Mouse (Mus musculus) heart, embryonic 11.5 days (tissue): ENCODE measurements around the gene 1700069L16Rik. TPM values are rescaled to one million over a fixed set of nuclear protein-coding genes. Genes with fewer than 3 reads are reported as not detected.
A peak's percentile ranks its signal among the peaks of the same experiment; 100 is the strongest.

Experiments
- ATAC-seq: fragments of 200-750 bp; cut with Nextera tagmentation; replicated peaks from 2 replicates; pipeline ENCODE4 v1.8.0; 2017; ENCODE audit warnings: moderate library complexity; ENCODE audit not compliant: insufficient number of reproducible peaks, low FRiP score, low TSS enrichment
- H3K27ac ChIP-seq: fragments of 300-500 bp; sonication (generic); 2 replicates; pipeline ENCODE4 v1.5.1; 2014; ENCODE audit warnings: mild to moderate bottlenecking, low read depth, low read length
- H3K27me3 ChIP-seq: fragments of 300-500 bp; sonication (generic); 2 replicates; pipeline ENCODE4 v1.6.1; 2014; ENCODE audit warnings: mild to moderate bottlenecking, low read length, mixed read lengths; ENCODE audit not compliant: control insufficient read depth, insufficient read depth
- H3K36me3 ChIP-seq: fragments of 300-500 bp; sonication (generic); 2 replicates; pipeline ENCODE4 v1.6.1; 2014; ENCODE audit warnings: mild to moderate bottlenecking, low read length, moderate library complexity, mixed read lengths; ENCODE audit not compliant: control insufficient read depth, insufficient read depth
- H3K4me1 ChIP-seq: fragments of 300-500 bp; sonication (generic); 2 replicates; pipeline ENCODE4 v1.6.1; 2014; ENCODE audit warnings: low read length; ENCODE audit not compliant: control insufficient read depth, insufficient read depth
- H3K4me2 ChIP-seq: fragments of 300-500 bp; sonication (generic); 2 replicates; pipeline ENCODE4 v1.6.1; 2014; ENCODE audit warnings: mild to moderate bottlenecking, moderate library complexity
- H3K4me3 ChIP-seq: fragments of 300-500 bp; sonication (generic); 2 replicates; pipeline ENCODE4 v1.5.1; 2014; ENCODE audit warnings: low read depth, low read length
- H3K9ac ChIP-seq: fragments of 300-500 bp; sonication (generic); 2 replicates; pipeline ENCODE4 v1.6.1; 2014; ENCODE audit warnings: mild to moderate bottlenecking, low read depth, low read length, moderate library complexity
- H3K9me3 ChIP-seq: fragments of 300-500 bp; sonication (generic); replicated peaks from 2 replicates; pipeline ENCODE4 v1.6.1; 2016; ENCODE audit warnings: low read length; ENCODE audit not compliant: control insufficient read depth
- WGBS: fragments of 180-500 bp; shearing (Covaris S2); extraction: QIAGEN DNeasy Blood & Tissue Kit; methylation state at CpG from one replicate; pipeline ENCODE4 v1.1.7; 2014; ENCODE audit not compliant: insufficient replicate concordance; 5-methylcytosine and 5-hydroxymethylcytosine counted together
- polyA plus RNA-seq: library from polyadenylated mRNA; unstranded; fragments of >200 nt; fragmentation: Nextera tagmentation; extraction: Ambion mirVana; gene quantifications from 2 replicates; pipeline ENCODE4 v1.2.1, GENCODE M21; 2014

The 1700069L16Rik gene
- polyA plus RNA-seq, 1 experiment from 2014 or later = not detected

- peak within 1 kb of the TSS; percentile 65 for H3K4me3 ChIP-seq
- peak; percentile 95 for ATAC-seq
- WGBS = 1% methylated on average over 61 of the region's 71 CpGs
- H3K27me3 ChIP-seq = no peaks in the 10 kb centered on the region
- H3K9me3 ChIP-seq = no peaks in the 10 kb centered on the region
- H3K36me3 ChIP-seq = peaks cover 6% of the 10 kb centered on the region; the same call in 1 of the 2 replicates
- peak within 1 kb of the TSS; percentile 90 for H3K4me2 ChIP-seq
- peak within 1 kb of the TSS; percentile 78 for H3K9ac ChIP-seq
- peak within 1 kb of the TSS; percentile 95 for H3K27ac ChIP-seq
- H3K4me1 ChIP-seq = peaks cover 14% of the 10 kb centered on the region
Measured at GRCm38 (mm10) chr5:113735345-113736112, 11.0 kb upstream of the 1700069L16Rik start, which contains the start of gene Ficd. Gene Ficd (plus strand): TSS chr5:113735803.

GRCm38 (mm10) chr5:113735023-113735344, 10.4 kb upstream of the 1700069L16Rik start:
- Histone ChIP-seq H3K4me3 (peak overlapping the region; percentile 65), H3K27me3 (no peaks in the 10 kb centered on the region), H3K9me3 (no peaks in the 10 kb centered on the region), H3K4me1 (peaks cover 14% of the 10 kb centered on the region), H3K9ac (peak overlapping the region; percentile 78), H3K27ac (peak overlapping the region; percentile 95), H3K4me2 (peak overlapping the region; percentile 73), H3K36me3 (peaks cover 6% of the 10 kb centered on the region; the same call in 1 of the 2 replicates)
- ATAC-seq = no peak
- 38% methylated on average over 7 of the region's 7 CpGs for WGBS

GRCm38 (mm10) chr5:113734376-113734775, 9.8 kb upstream of the 1700069L16Rik start:
- Histone ChIP-seq H3K9me3 (no peaks in the 10 kb centered on the region), H3K4me1 (peaks cover 14% of the 10 kb centered on the region), H3K4me2 (no peak overlapping the region), H3K9ac (no peak overlapping the region), H3K27me3 (no peaks in the 10 kb centered on the region), H3K27ac (no peak overlapping the region), H3K36me3 (0 out of 2 replicates have a peak, but pooled peaks cover 6% of the 10 kb centered on the region), H3K4me3 (no peak overlapping the region)
- WGBS = 68% methylated on average over 5 of the region's 5 CpGs
- ATAC-seq = no peak

- no peak overlapping the region for H3K4me3 ChIP-seq
- H3K27ac ChIP-seq = no peak overlapping the region
- peaks cover 3% of the 10 kb centered on the region; the same call in 1 of the 2 replicates for H3K27me3 ChIP-seq
- no peaks in the 10 kb centered on the region for H3K9me3 ChIP-seq
- ATAC-seq = no peak
- H3K4me1 ChIP-seq = peaks cover 14% of the 10 kb centered on the region
- no peak overlapping the region for H3K4me2 ChIP-seq
- WGBS = 24% methylated on average over 6 of the region's 6 CpGs
- H3K36me3 ChIP-seq = no peaks in the 10 kb centered on the region
- no peak overlapping the region for H3K9ac ChIP-seq
Measured at GRCm38 (mm10) chr5:113732182-113732581, 7.6 kb upstream of the 1700069L16Rik start.

- no peak for ATAC-seq
- 88% methylated on average over 7 of the region's 7 CpGs for WGBS
Measured at GRCm38 (mm10) chr5:113731174-113731573, 6.6 kb upstream of the 1700069L16Rik start.

GRCm38 (mm10) chr5:113730641-113731121, 6.1 kb upstream of the 1700069L16Rik start:
- H3K27ac ChIP-seq = no peak overlapping the region
- no peak overlapping the region for H3K9ac ChIP-seq
- no peak overlapping the region for H3K4me2 ChIP-seq
- WGBS = 61% methylated on average over 7 of the region's 7 CpGs
- no peak overlapping the region for H3K4me3 ChIP-seq
- no peak for ATAC-seq
- no peaks in the 10 kb centered on the region for H3K9me3 ChIP-seq
- H3K36me3 ChIP-seq = no peaks in the 10 kb centered on the region
- H3K4me1 ChIP-seq = peaks cover 4% of the 10 kb centered on the region
- peaks cover 4% of the 10 kb centered on the region; the same call in 1 of the 2 replicates for H3K27me3 ChIP-seq

More at GRCm38 (mm10) chr5:113731174-113731573, 6.6 kb upstream of the 1700069L16Rik start:
- Histone ChIP-seq H3K27ac (no peak overlapping the region), H3K9ac (no peak overlapping the region), H3K36me3 (no peaks in the 10 kb centered on the region), H3K4me2 (no peak overlapping the region), H3K4me3 (no peak overlapping the region), H3K9me3 (no peaks in the 10 kb centered on the region), H3K4me1 (peaks cover 5% of the 10 kb centered on the region), H3K27me3 (peaks cover 4% of the 10 kb centered on the region; the same call in 1 of the 2 replicates)

- no peaks in the 10 kb centered on the region for H3K9me3 ChIP-seq
- H3K4me1 ChIP-seq = no peaks in the 10 kb centered on the region
- H3K4me2 ChIP-seq = no peak overlapping the region
- H3K36me3 ChIP-seq = no peaks in the 10 kb centered on the region
- no peak for ATAC-seq
- no peak overlapping the region for H3K9ac ChIP-seq
- peaks cover 7% of the 10 kb centered on the region for H3K27me3 ChIP-seq
- 77% methylated on average over 7 of the region's 7 CpGs for WGBS
- no peak overlapping the region for H3K27ac ChIP-seq
- H3K4me3 ChIP-seq = no peak overlapping the region
Measured at GRCm38 (mm10) chr5:113728691-113729090, 4.1 kb upstream of the 1700069L16Rik start.

- no peak for ATAC-seq
- WGBS = 78% methylated on average over 7 of the region's 7 CpGs
Measured at GRCm38 (mm10) chr5:113728011-113728410, 3.4 kb upstream of the 1700069L16Rik start.

More at GRCm38 (mm10) chr5:113728011-113728410, 3.4 kb upstream of the 1700069L16Rik start:
- Histone ChIP-seq H3K27me3 (peaks cover 7% of the 10 kb centered on the region), H3K4me2 (no peak overlapping the region), H3K4me3 (no peak overlapping the region), H3K36me3 (no peaks in the 10 kb centered on the region), H3K4me1 (no peaks in the 10 kb centered on the region), H3K9ac (no peak overlapping the region), H3K9me3 (no peaks in the 10 kb centered on the region), H3K27ac (no peak overlapping the region)
